Mouse (Mus musculus) heart, postnatal 14 days (tissue): ENCODE data around the gene Nyap1. TPM values are rescaled to one million over a fixed set of nuclear protein-coding genes. Genes with fewer than 3 reads are reported as not detected.

Experiments
- DNase-seq, 2 experiments: peaks; one replicate each; pipeline ENCODE4 v3.0.0; 2021 to 2022
- intact Hi-C: fragments of 180-260 bp; cut with DNase I; formaldehyde crosslinking; loops from one replicate; pipeline ENCODE4 v1.15.1; 2025
- total RNA-seq, 2 experiments: library from RNA; stranded (reverse); gene quantifications; 2 replicates each; pipeline ENCODE4 v1.2.3; 2021

Gene Nyap1
- total RNA-seq, 2 experiments from 2014 or later = 1.4 to 1.8 TPM

DNA sequence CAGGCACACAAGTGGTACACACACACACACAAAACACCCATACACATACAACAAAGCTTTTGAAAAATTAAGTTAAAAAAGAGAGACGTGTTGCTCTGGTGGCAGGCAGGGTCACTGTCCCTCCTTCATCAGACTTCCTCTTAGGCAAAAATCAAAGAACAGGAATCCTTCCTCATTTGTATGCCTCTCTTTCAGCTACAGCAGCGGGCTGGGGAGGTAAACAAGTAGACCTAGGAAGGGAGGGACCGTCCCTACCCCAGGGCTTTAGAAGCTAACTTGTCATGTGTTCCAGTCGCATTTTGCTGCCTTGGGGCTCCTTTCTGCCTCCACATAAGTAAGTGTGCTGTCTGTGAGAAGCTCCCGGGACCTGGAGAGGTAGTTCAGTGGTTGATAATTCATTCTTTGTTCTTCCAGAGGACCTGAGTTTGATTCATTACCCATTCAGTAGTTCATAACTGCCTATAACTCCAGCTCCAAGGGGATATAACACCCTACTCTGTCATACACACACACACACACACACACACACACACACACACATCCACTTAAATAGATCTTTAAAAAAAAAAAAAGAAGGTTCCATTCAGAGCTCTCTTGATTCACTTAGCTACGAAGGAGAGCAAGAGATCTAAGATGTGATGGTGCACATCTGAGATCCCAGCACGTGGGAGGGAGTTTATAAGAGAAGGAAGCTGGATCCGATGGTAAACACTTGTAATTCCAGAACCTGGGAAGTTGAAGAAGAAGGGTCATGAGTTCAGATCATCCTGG lies 23.2 kb downstream of the Nyap1 start:
- DNase-seq = no peak
- intact Hi-C loops = no loop called here

DNA sequence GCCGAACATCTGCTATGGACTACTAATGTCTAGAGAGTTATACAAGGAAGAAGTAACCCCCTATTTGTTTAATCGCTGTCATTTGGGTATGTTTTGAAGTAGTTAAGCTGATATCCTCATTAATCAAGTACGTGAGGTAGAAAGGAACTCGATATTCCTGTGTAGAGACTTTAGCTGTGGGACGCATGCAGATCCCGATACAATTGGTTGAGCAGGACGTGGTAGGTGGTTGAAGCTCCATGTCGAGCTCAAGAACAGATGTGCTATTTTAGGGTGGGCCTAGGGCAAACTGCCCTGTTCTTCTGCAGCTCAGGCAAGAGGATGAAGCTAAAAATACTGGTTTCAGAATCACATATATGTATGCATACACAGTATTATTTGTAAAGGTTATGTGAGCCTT lies 25.7 kb downstream of the Nyap1 start:
- DNase-seq = no peak
- intact Hi-C loops = no loop called here

DNA sequence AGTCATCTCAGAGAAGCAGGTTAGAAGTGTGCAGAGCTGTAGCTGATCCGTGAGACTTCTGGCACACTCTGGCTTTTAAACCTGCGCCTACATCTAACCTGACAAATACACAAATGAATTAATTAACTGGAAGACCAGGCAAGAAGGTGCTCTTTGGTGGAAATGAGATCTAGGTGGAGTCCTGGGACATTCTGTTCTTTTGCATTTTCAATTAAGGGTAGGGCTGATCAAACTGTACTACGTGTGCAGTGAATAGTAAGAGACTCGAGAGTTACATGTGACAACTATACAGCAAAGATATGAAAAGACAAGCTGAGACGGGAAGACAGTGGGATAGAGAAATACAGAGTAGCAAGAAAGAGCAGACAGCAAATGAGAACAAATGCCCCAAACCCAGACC lies 28.0 kb downstream of the Nyap1 start:
- DNase-seq = no peak
- intact Hi-C loops = no loop called here

DNA sequence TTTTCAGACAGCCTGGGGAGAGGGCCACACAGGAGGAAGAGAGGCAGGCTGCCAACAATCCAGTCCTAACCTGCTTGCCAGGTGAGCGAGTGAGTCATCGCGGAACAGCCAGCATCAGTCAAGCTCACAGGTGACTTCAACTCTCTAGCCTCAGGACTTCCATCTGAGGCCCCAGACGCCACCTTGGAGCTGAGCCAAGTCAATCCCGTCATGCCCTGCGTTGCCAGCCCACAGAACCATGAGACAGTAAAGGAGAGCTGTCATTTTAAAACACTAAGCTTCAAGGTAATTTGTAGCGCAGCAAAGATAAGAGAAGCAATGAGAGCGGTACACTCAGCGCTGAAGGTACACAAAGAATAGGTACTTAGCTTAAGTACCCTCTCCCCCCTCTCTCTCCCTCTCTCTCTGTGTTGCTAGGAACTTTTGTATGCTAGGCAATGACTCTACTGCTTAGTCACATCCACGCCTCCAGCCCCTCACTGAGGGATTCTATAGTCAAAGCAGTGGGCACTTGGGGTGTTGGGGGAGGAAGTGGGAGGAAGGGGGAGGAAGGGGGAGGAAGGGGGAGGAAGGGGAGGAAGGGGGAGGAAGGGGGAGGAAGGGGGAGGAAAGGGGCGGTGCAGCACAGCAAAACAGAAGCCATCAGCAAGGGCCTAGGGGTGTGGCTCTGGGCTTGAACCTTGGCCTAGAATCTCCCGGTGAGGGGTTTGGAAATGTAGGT lies 34.3 kb downstream of the Nyap1 start:
- intact Hi-C loops = no loop called here
- peak in 1 of 2 experiments; percentile 54 for DNase-seq

DNA sequence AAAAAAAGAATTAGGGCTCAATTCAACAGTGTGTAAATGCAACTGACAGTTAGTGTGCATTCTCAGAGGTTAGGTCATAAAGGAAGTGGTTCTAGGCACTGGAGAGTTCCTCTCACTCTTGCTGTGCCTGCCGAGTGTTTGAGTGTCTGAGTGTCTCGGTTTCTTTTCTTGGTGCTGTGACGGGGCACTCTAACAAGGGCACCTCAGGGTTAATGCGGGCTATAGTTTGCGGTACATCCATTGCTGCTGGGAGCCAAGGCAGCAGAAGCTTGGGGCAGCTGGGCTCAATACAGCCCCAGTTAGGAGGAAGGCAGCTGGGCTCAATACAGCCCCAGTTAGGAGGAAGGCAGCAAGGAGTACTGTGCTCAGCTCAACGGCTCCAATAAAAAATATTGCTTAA lies 36.2 kb downstream of the Nyap1 start:
- intact Hi-C loops = no loop called here
- DNase-seq = no peak

DNA sequence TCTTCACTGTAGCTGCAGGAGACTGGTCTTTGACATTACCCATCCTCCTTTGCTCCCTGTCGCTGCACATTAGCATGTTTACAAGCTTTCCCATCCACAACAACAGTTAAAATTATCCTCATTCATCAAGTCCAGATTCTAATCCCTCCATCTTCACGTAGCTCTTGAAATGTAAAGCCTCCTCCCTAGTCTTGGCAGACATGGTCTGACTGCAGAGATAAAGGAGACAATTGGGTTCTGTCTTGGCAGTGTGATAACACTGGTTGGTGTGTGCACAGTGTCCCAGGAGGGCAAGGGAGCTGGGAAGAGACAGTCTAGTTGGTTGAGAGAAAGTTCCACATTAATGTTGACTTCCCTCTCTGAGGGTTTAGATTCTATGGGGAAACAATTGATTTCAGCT lies 41.6 kb downstream of the Nyap1 start:
- DNase-seq = no peak
- intact Hi-C loops = no loop called here

DNA sequence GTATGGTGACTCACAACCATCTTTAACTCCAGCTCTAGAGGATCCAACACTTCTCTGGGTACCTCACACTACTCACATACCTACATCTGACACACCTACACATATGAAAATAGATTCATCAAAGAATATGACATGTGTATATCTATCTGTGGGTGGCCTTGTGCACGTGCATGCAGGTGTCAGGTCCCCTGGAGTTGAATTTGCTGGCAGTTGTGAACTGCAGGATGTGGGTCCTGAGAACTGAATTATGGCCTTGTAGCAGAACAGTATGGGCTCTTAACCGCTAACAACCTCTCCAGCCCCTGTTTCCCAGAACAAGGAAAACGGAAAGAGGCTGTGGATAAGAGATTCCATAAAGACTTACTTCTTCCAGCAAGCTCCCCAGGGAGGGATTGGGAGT lies 42.3 kb downstream of the Nyap1 start:
- DNase-seq = no peak
- intact Hi-C loops = no loop called here

DNA sequence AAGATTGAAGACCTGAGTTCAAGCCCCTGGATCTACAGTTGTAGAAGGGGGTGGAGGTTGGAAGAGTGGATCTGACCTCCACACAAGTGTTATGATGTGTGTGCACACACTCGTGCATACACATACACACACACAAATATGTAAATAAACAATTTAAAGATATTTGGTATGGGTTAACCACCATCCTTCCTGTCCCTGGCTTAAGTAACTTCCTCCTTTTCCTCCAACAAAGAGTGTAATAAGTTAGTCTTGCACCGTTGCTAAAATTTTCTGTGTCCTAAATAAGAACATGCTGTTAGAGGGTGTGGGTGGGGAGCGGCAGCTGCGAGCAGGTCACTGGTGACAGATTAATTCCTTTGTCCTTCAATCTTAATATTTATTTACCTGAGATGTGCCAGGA lies 45.5 kb downstream of the Nyap1 start:
- intact Hi-C loops = no loop called here
- no peak for DNase-seq

DNA sequence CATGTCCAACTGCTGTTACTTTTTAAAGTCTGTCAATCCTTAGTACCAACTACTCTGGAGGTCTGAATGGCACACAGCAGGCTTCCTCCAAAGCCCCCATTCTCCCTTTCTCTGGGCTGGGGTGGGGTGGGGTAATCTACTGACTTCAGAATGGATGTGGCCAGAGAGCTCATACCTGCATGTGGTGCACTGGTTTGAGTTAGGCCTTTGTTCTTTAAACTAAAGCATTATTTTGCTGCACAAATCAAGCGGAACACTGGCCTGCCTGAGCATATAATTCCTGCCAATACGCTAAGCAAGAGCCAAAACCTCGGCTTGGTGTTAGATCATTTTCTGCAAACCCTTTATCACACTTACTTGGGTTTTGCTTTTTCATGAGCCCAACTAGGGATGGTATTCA lies 46.6 kb downstream of the Nyap1 start:
- intact Hi-C loops = no loop called here
- no peak for DNase-seq

DNA sequence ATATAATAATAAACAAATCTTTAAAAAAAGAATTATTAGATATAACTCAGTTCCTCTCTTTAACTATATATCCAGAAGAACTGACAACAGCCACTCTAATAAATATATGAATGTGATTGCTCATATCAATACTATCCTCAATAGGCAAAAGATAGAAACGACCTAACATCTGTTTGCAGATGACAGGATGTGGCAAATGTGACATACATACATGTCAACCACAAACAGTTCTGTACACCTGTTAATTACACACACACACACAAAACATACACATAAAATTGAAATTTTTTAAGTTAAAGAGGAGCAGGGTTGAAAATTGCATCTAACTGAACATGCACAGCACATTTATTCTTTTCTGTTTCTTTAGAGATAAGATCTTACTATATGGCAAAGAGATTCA lies 49.5 kb downstream of the Nyap1 start:
- no peak for DNase-seq
- intact Hi-C loops = no loop called here

DNA sequence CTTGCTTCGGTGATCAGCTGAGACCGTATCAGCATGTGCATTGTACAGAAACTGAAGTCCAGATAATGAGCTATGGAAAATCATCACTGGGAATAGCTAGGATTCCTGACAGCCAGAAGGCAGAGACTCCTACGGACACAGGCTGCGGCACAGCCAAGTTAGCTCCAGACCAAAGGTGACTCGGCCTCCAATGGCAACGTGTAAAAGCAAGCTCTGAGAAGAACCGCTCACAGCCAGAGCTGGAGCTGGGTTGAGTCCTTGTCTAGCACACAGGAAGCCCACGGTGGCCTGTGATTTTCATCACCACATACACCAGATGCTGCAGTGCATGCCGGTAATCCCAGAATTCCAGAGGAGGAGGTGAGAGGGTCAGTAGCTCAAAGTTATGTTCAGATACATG lies 50.9 kb downstream of the Nyap1 start:
- DNase-seq = no peak
- intact Hi-C loops = no loop called here

DNA sequence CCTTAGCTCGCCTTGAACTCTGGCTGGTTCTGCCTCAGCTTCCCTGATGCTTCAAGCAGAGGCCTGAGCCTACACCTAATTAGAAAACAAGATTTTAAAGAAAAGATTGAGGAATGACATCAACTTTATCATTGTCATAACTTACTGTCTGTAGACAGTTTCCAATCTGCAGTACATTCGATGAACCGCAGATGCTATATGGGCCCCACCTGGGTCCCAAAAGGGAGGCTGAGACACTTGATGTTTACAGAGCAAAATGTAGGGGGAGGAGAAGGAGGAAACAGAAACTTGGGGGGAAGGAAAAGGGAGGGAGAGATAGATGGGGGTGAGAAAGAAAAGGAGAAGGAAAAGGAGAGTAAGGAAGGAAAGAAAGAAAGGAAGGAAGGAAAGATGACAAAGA lies 51.4 kb downstream of the Nyap1 start:
- intact Hi-C loops = no loop called here
- DNase-seq = no peak

DNA sequence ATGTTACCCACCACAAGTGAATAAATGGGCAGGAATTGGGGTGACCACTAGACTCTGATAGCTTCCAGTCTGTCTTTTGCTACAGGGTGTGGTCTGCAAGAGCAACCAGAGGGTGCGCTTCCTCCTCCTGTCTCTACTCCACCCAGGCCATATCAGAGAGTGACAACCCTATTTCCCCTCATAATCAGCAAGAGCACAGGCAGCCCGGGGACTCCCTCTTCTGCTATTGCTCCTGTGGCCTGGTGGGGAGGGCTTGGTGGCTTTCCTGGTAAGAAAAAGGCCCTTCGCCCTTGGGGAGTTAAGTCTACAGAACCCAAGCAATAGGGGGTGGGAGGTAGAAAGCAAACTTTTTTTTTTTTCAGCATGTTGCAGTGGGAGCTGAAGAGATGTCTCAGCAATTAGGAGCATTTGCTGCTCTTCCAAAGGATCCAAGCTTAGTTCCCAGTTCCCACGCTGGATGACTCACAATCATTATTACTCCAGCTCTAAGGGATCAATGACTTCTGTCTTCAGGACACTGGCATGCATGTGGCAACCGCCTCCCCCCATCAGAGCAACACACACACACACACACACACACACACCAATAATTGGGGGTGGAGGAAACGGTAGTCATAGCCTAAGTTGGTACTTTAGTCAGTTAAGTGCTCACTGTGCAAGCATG lies 55.1 kb downstream of the Nyap1 start:
- intact Hi-C loops = no loop called here

DNA sequence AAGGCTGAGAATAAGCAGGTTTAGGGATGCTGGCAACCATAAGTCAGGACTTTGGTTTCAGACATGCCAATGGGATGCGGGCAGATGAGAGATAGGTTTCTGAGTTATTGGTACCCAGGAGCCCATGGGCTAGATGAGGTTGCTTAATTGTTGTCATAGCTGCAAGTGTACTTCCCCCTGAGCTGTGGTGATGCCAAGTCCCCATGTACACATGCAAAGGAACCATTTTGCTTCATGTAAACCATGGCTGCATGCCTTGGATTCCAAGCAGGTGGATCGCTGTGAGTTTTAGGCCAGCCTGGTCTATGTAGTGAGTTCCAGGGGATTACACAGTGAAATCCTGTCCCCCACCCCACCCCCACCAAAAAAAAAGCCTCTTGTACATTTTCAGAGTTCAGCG lies 55.8 kb downstream of the Nyap1 start:
- no peak for DNase-seq
- intact Hi-C loops = loop anchor here (2.0 kb wide), 1 partner anchor 61 kb away; no protein-coding TSS in a partner anchor

More for the DNA sequence above, 55.1 kb downstream of the Nyap1 start:
- DNase-seq = no peak

DNA sequence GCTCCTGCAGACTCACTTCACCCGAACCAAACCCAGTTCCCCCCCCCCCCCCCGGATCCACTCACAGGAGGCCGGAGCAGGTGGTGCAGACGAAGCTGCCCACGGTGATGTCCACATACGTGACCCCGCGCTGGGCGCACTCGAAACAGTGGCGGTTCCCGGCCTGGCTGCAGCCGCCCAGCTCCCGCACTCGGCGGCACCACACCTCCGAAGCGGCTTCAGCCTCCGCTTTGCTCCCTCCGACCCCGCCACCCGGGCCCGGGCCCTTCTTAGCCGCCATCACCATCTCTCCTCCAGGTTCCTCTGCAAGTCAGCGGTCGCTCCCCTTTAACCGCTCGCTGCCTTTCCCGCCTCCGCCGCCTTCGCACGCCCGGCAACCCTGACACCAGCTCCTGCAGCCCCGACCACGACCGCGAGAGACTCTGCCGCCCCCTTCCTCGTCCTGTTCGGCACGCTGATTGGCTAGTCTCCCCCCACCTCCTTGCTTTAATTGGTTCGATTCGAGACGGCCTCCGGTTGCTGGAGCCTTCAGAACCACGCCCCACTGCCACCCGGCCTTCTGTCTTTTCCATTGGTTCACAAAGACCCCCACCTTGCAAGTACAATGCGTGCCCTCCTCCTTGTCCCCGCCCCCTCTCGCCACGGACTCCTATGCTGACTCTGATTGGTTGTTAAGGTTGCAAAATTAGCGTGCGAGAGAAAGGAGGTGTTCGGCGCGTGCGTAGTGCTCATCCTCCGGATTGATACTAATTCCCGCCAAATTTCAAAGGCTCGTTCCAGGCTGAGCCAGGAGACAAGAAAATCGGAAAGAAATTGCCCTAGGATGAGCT lies 56.9 kb downstream of the Nyap1 start, which contains the start of gene Agfg2:
Gene Agfg2 (minus strand): TSS at position 433 of the 830 bp plus-strand sequence.
- peak; percentile 95 for DNase-seq
- intact Hi-C loops = loop anchor here (2.0 kb wide), 1 partner anchor 62 kb away; no protein-coding TSS in a partner anchor

DNA sequence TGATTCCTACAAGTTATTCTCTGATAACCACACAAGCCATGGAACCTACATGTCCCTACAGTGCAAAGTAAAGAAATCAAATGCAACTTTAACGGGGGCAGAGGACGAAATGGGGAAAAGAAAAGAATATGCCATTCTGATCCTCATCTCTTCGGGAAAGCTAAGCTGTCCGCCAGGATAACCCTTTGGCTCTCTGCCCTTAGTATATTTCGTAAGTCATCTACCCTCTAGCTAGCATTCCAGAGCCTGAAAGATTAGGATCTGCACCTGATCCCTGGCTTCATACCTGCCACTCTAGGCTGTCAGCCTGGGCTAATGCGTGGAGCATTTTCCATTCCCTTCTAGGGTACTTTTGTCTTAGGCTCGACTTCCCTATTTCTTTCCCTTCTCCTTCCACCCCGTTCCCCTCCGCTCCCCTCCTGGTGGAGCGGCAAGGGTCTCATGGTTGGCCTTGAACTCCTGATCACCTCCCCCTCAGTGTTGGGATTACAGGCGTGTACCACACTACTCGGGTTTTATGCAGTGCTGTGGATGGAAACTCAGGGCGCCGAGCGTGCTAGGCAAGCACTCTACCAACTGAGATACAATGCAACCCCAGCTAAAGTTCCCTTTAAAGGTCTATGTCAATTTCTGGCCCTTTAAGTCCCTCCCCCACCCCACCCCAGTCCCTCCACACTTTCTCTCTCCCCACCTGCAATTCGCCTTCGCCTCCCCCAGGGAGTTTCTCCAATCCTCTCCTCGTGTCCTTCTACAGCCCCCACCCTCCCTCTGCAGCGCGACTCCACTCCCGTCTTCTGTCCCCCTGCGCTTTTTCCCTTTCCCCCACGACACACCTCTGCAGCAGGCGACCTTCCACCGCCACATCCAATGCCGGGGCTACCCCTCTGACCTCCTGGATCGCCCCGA lies 57.8 kb downstream of the Nyap1 start:
- intact Hi-C loops = loop anchor here (2.0 kb wide), 1 partner anchor 63 kb away; no protein-coding TSS in a partner anchor
- DNase-seq = no peak

DNA sequence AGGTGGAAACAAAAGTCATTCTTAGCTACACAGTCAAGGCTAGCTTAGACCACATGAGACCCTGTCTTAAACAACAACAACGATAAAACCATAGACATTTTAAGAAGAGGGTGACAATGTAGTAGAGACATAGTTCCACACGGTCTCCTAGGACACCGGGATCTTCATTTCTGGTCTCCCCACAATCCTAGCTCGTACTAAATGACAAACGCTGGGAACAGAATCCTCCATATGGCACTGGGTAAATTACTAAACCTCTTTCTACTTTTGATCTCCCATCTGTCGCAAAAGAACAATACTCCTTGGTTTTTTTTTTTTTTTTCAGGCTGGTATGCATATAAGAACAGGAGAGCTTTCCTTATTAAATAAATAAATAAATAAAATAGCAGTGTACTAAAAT lies 58.9 kb downstream of the Nyap1 start:
- intact Hi-C loops = no loop called here
- DNase-seq = no peak
